Mouse (Mus musculus) heart, postnatal 0 days (tissue): ENCODE data around the gene Hook1.

ENCODE experiments used
- CTCF ChIP-seq: IDR thresholded peaks from 2 replicates; pipeline ENCODE4 v1.5.1; 2016; ENCODE audit warnings: antibody characterized with exemption, control low read depth, low read depth
- EP300 ChIP-seq: IDR thresholded peaks from 2 replicates; pipeline ENCODE4 v1.6.1; 2016; ENCODE audit warnings: antibody characterized with exemption, low read depth

DNA sequence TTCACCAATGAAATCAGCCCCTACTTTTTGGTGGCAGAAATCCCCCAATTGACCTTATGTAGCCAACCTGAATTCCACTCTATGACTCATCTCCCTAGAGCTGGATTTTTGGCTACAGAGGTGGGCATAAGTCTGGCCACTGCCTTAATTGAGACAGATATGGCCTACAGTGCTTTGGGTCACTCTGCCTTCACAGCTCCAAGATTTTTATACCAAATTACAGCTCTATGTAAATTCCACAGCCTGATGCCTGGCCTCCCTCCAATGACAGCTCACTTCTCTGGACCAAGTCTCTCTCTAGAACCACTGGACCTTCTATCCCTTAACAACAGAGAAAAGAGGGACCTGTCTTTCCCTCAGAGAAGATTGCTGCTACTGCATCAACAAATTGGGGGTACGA is 38.2 kb upstream of the Hook1 start:
- no peak for TF ChIP-seq CTCF
- TF ChIP-seq EP300: no peak
